Mouse (Mus musculus): ENCODE measurements around the gene Pik3r3. TPM values are rescaled to one million over a fixed set of nuclear protein-coding genes. Genes with fewer than 3 reads are reported as not detected.
A peak's percentile ranks its signal among the peaks of the same experiment; 100 is the strongest.

Pik3r3 gene
- 19.9 and 27.6 TPM in 2 replicates for polyA plus RNA-seq (2014; fragmentation: Nextera tagmentation; extraction: Ambion mirVana)

GRCm38 (mm10) chr4:116221140-116221851 is at the start of gene Pik3r3:
Pik3r3 (plus strand) TSS chr4:116221618.
- Histone ChIP-seq H3K4me2 (replicated peaks; ENCODE audit: low read depth, low read length) (peak within 1 kb of the TSS; percentile 68), H3K27ac (ENCODE audit: low read depth, low read length) (peak within 1 kb of the TSS; percentile 99), H3K9ac (ENCODE audit: low read depth, low read length) (peak within 1 kb of the TSS; percentile 94), H3K4me1 (ENCODE audit: control insufficient read depth, insufficient read depth, low read length) (peaks cover 6% of the 10 kb centered on the region; the same call in 1 of the 2 replicates), H3K27me3 (ENCODE audit: control insufficient read depth, insufficient read depth, low read length) (no peaks in the 10 kb centered on the region), H3K36me3 (ENCODE audit: control insufficient read depth, insufficient read depth, low read length) (no peaks in the 10 kb centered on the region), H3K4me3 (ENCODE audit: low read length) (peak within 1 kb of the TSS; percentile 77), H3K9me3 (ENCODE audit: control insufficient read depth, low read length) (no peaks in the 10 kb centered on the region)
- ATAC-seq (ENCODE audit: low FRiP score, low TSS enrichment): peak; percentile 99
- under 1% methylated on average over 51 of the region's 53 CpGs for WGBS

GRCm38 (mm10) chr4:116173072-116173471 is 48.3 kb upstream of the Pik3r3 start, which contains the start of the genes 1700042G07Rik and Gm49337:
1700042G07Rik (plus strand) TSS chr4:116173372.
Gm49337 (plus strand) TSS chr4:116173384.
- Histone ChIP-seq H3K27ac (ENCODE audit: low read depth, low read length) (no peak within 1 kb of the TSS), H3K9ac (ENCODE audit: low read depth, low read length) (no peak within 1 kb of the TSS), H3K4me2 (replicated peaks; ENCODE audit: low read depth, low read length) (no peak within 1 kb of the TSS), H3K36me3 (ENCODE audit: control insufficient read depth, insufficient read depth, low read length) (no peaks in the 10 kb centered on the region), H3K9me3 (ENCODE audit: control insufficient read depth, low read length) (no peaks in the 10 kb centered on the region), H3K4me3 (ENCODE audit: low read length) (no peak within 1 kb of the TSS), H3K4me1 (ENCODE audit: control insufficient read depth, insufficient read depth, low read length) (peaks cover 21% of the 10 kb centered on the region), H3K27me3 (ENCODE audit: control insufficient read depth, insufficient read depth, low read length) (no peaks in the 10 kb centered on the region)
- WGBS: 90% methylated on average over 6 of the region's 6 CpGs
- ATAC-seq (ENCODE audit: low FRiP score, low TSS enrichment): no peak

- H3K4me2 ChIP-seq (replicated peaks; ENCODE audit: low read depth, low read length): no peak overlapping the region
Observed at GRCm38 (mm10) chr4:116173752-116174151, 47.7 kb upstream of the Pik3r3 start.

GRCm38 (mm10) chr4:116174466-116175116 is 46.8 kb upstream of the Pik3r3 start:
- 51% methylated on average over 6 of the region's 6 CpGs for WGBS
- no peaks in the 10 kb centered on the region for H3K36me3 ChIP-seq (ENCODE audit: control insufficient read depth, insufficient read depth, low read length)
- H3K4me3 ChIP-seq (ENCODE audit: low read length): no peak overlapping the region
- no peak for ATAC-seq (ENCODE audit: low FRiP score, low TSS enrichment)
- no peak overlapping the region for H3K27ac ChIP-seq (ENCODE audit: low read depth, low read length)
- no peaks in the 10 kb centered on the region for H3K9me3 ChIP-seq (ENCODE audit: control insufficient read depth, low read length)
- no peak overlapping the region for H3K4me2 ChIP-seq (replicated peaks; ENCODE audit: low read depth, low read length)
- H3K27me3 ChIP-seq (ENCODE audit: control insufficient read depth, insufficient read depth, low read length): no peaks in the 10 kb centered on the region
- peaks cover 21% of the 10 kb centered on the region for H3K4me1 ChIP-seq (ENCODE audit: control insufficient read depth, insufficient read depth, low read length)
- no peak overlapping the region for H3K9ac ChIP-seq (ENCODE audit: low read depth, low read length)

More at GRCm38 (mm10) chr4:116173752-116174151, 47.7 kb upstream of the Pik3r3 start:
- H3K27ac ChIP-seq (ENCODE audit: low read depth, low read length): no peak overlapping the region
- no peaks in the 10 kb centered on the region for H3K9me3 ChIP-seq (ENCODE audit: control insufficient read depth, low read length)
- no peaks in the 10 kb centered on the region for H3K36me3 ChIP-seq (ENCODE audit: control insufficient read depth, insufficient read depth, low read length)
- peaks cover 21% of the 10 kb centered on the region for H3K4me1 ChIP-seq (ENCODE audit: control insufficient read depth, insufficient read depth, low read length)
- WGBS: 85% methylated on average over 4 of the region's 4 CpGs
- ATAC-seq (ENCODE audit: low FRiP score, low TSS enrichment): no peak
- no peak overlapping the region for H3K9ac ChIP-seq (ENCODE audit: low read depth, low read length)
- no peaks in the 10 kb centered on the region for H3K27me3 ChIP-seq (ENCODE audit: control insufficient read depth, insufficient read depth, low read length)
- no peak overlapping the region for H3K4me3 ChIP-seq (ENCODE audit: low read length)

GRCm38 (mm10) chr4:116175136-116175535 is 46.3 kb upstream of the Pik3r3 start:
- Histone ChIP-seq H3K27me3 (ENCODE audit: control insufficient read depth, insufficient read depth, low read length) (no peaks in the 10 kb centered on the region), H3K4me3 (ENCODE audit: low read length) (no peak overlapping the region), H3K9ac (ENCODE audit: low read depth, low read length) (no peak overlapping the region), H3K36me3 (ENCODE audit: control insufficient read depth, insufficient read depth, low read length) (no peaks in the 10 kb centered on the region), H3K4me2 (replicated peaks; ENCODE audit: low read depth, low read length) (no peak overlapping the region), H3K9me3 (ENCODE audit: control insufficient read depth, low read length) (no peaks in the 10 kb centered on the region), H3K27ac (ENCODE audit: low read depth, low read length) (no peak overlapping the region; the same call in 1 of the 2 replicates), H3K4me1 (ENCODE audit: control insufficient read depth, insufficient read depth, low read length) (peaks cover 21% of the 10 kb centered on the region)
- ATAC-seq (ENCODE audit: low FRiP score, low TSS enrichment): no peak

- Histone ChIP-seq H3K36me3 (ENCODE audit: control insufficient read depth, insufficient read depth, low read length) (no peaks in the 10 kb centered on the region), H3K4me1 (ENCODE audit: control insufficient read depth, insufficient read depth, low read length) (peaks cover 21% of the 10 kb centered on the region), H3K9ac (ENCODE audit: low read depth, low read length) (peak overlapping the region; percentile 44), H3K9me3 (ENCODE audit: control insufficient read depth, low read length) (no peaks in the 10 kb centered on the region), H3K27ac (ENCODE audit: low read depth, low read length) (peak overlapping the region; percentile 92), H3K27me3 (ENCODE audit: control insufficient read depth, insufficient read depth, low read length) (no peaks in the 10 kb centered on the region), H3K4me3 (ENCODE audit: low read length) (peak overlapping the region; percentile 24), H3K4me2 (replicated peaks; ENCODE audit: low read depth, low read length) (peak overlapping the region; percentile 34)
- ATAC-seq (ENCODE audit: low FRiP score, low TSS enrichment): peak; percentile 20
- 66% methylated on average over 7 of the region's 7 CpGs for WGBS
Observed at GRCm38 (mm10) chr4:116175711-116176542, 45.5 kb upstream of the Pik3r3 start.

GRCm38 (mm10) chr4:116176543-116176988 is 44.9 kb upstream of the Pik3r3 start:
- H3K27me3 ChIP-seq (ENCODE audit: control insufficient read depth, insufficient read depth, low read length): no peaks in the 10 kb centered on the region
- H3K4me2 ChIP-seq (replicated peaks; ENCODE audit: low read depth, low read length): peak overlapping the region; percentile 34
- peak overlapping the region; percentile 92 for H3K27ac ChIP-seq (ENCODE audit: low read depth, low read length)
- ATAC-seq (ENCODE audit: low FRiP score, low TSS enrichment): peak; percentile 81
- WGBS: 25% methylated on average over 10 of the region's 10 CpGs
- no peaks in the 10 kb centered on the region for H3K9me3 ChIP-seq (ENCODE audit: control insufficient read depth, low read length)
- H3K36me3 ChIP-seq (ENCODE audit: control insufficient read depth, insufficient read depth, low read length): no peaks in the 10 kb centered on the region
- peak overlapping the region; percentile 44 for H3K9ac ChIP-seq (ENCODE audit: low read depth, low read length)
- peaks cover 22% of the 10 kb centered on the region for H3K4me1 ChIP-seq (ENCODE audit: control insufficient read depth, insufficient read depth, low read length)
- H3K4me3 ChIP-seq (ENCODE audit: low read length): peak overlapping the region; percentile 24

GRCm38 (mm10) chr4:116177140-116177539 is 44.3 kb upstream of the Pik3r3 start:
- peaks cover 27% of the 10 kb centered on the region for H3K4me1 ChIP-seq (ENCODE audit: control insufficient read depth, insufficient read depth, low read length)
- whole genome bisulfite sequencing: 19% methylated on average over 5 of the region's 5 CpGs
- H3K4me3 ChIP-seq (ENCODE audit: low read length): no peak overlapping the region
- H3K27me3 ChIP-seq (ENCODE audit: control insufficient read depth, insufficient read depth, low read length): no peaks in the 10 kb centered on the region
- ATAC-seq (ENCODE audit: low FRiP score, low TSS enrichment): peak; percentile 57
- peak overlapping the region; percentile 44; the same call in 1 of the 2 replicates for H3K9ac ChIP-seq (ENCODE audit: low read depth, low read length)
- H3K9me3 ChIP-seq (ENCODE audit: control insufficient read depth, low read length): no peaks in the 10 kb centered on the region
- peak overlapping the region; percentile 92 for H3K27ac ChIP-seq (ENCODE audit: low read depth, low read length)
- no peaks in the 10 kb centered on the region for H3K36me3 ChIP-seq (ENCODE audit: control insufficient read depth, insufficient read depth, low read length)
- H3K4me2 ChIP-seq (replicated peaks; ENCODE audit: low read depth, low read length): peak overlapping the region; percentile 34

Measured in kidney, embryonic 14.5 days (tissue).